18 mouse cellular contexts compared by ENCODE assay signal in genomic region chr8:35132281-35132680, GRCm38 (mm10).
"Had no signal": no experiment of that assay in that cellular context is flagged by ENCODE, and none has a peak within 500 bp of the region (broad histone marks: within the 10 kb centered on the region; RNA-seq: fewer than 3 reads in every experiment).

No protein-coding gene starts in this region.

- ATAC-seq: liver, postnatal 0 days; lung, postnatal 0 days; midbrain, embryonic 16.5 days had no signal

- H3K9me3 ChIP-seq: lung, embryonic 15.5 days; megakaryocyte, embryonic 14.5 days; midbrain, embryonic 12.5 days; neural tube, embryonic 12.5 days; stomach, embryonic 15.5 days had no signal

- H3K4me2 ChIP-seq: lung, embryonic 15.5 days; midbrain, embryonic 12.5 days; neural tube, embryonic 12.5 days; stomach, embryonic 15.5 days had no signal

- H3K9ac ChIP-seq: liver, postnatal 0 days; lung, embryonic 15.5 days; midbrain, embryonic 12.5 days; neural tube, embryonic 12.5 days; stomach, embryonic 15.5 days had no signal

- H3K4me1 ChIP-seq: megakaryocyte, embryonic 14.5 days; neural tube, embryonic 12.5 days; stomach, embryonic 15.5 days had no signal

- DNase-seq: liver, postnatal 0 days; lung, adult 2 months; lung, postnatal 14 days; lung, postnatal 36 days; midbrain, embryonic 14.5 days; right cerebral cortex, postnatal 14 days; thymus, adult 2 months; thymus, postnatal 25 days; thymus, postnatal 4 days had no signal

- H3K27ac ChIP-seq: lung, embryonic 15.5 days; macrophage; midbrain, embryonic 12.5 days; neural tube, embryonic 12.5 days; stomach, embryonic 15.5 days; stomach, postnatal 0 days had no signal

- H3K27me3 ChIP-seq: lung, embryonic 15.5 days; midbrain, embryonic 12.5 days; neural tube, embryonic 12.5 days; stomach, embryonic 15.5 days had no signal

- H3K4me3 ChIP-seq: lung, embryonic 15.5 days; megakaryocyte, embryonic 14.5 days; midbrain, embryonic 12.5 days; neural tube, embryonic 12.5 days; stomach, embryonic 15.5 days had no signal

- H3K36me3 ChIP-seq: lung, embryonic 15.5 days; midbrain, embryonic 12.5 days; neural tube, embryonic 12.5 days; stomach, embryonic 15.5 days had no signal
